15 mouse cellular contexts compared by ENCODE assay signal in the genomic region with DNA sequence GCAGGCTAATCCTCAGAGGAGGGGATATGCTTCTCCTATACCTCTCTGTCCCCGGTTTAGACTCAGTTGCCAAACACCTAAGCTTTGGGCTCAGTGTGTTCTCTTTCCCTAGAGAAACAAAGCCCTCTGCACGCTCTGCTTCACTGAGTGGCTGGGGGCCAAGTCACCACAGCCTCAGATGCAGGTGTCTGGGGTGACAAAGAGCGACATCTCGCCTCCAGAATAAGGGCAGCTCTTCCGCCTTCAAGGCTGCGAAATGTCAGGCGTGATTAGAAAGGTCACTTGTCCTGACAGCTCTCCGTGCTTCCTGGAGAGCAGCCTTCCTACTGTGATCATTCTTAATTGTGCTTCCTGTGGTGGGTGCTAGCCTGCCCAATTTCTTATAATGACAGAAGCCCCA. TPM values are rescaled to one million over a fixed set of nuclear protein-coding genes. Genes with fewer than 3 reads are reported as not detected.
DNase-seq lines count a peak whose midpoint lies in the region; ATAC-seq lines count a peak whose summit lies in the region.
"Had no signal": no experiment of that assay in that cellular context is flagged by ENCODE, and none has a peak within 500 bp of the region (broad histone marks: within the 10 kb centered on the region; RNA-seq: fewer than 3 reads in every experiment).

No protein-coding gene starts in this region.

- H3K4me3 ChIP-seq in hindbrain, embryonic 11.5 days (ENCODE audit: low read depth, low read length) = no peak overlapping the region
- H3K4me3 ChIP-seq in hindbrain, embryonic 12.5 days = no peak overlapping the region
- H3K4me3 ChIP-seq in midbrain, embryonic 14.5 days (replicated peaks; ENCODE audit: low read depth, low read length) = no peak overlapping the region
- H3K4me3 ChIP-seq: layer of hippocampus, adult 2 months had no signal

- peak; percentile 9 for DNase-seq in hindbrain, embryonic 11.5 days (ENCODE audit: low spot score)
- DNase-seq in MN1 (ENCODE audit: low spot score) = peak; percentile 56
- DNase-seq in embryo, embryonic 9.5 days (ENCODE audit: extremely low spot score) = peak; percentile 7
- peak; percentile 35 for DNase-seq in midbrain, embryonic 14.5 days
- DNase-seq in lung, adult 18-20 months = no peak
- no peak for DNase-seq in heart, postnatal 14 days
- DNase-seq: gastrocnemius, postnatal 36 days; heart, postnatal 36 days; kidney, adult 2 months had no signal

- ATAC-seq in hindbrain, embryonic 11.5 days (ENCODE audit: low FRiP score) = no peak
- ATAC-seq in hindbrain, embryonic 12.5 days (ENCODE audit: low FRiP score) = no peak
- no peak; the same call in 1 of the 2 replicates for ATAC-seq in midbrain, embryonic 14.5 days (ENCODE audit: low FRiP score, low TSS enrichment)
- no peak for ATAC-seq in megakaryocyte-erythroid progenitor cell, adult 5-6 weeks (replicated peaks; ENCODE audit: low FRiP score, low TSS enrichment, poor library complexity, severe bottlenecking)

- H3K4me1 ChIP-seq in hindbrain, embryonic 11.5 days (replicated peaks; ENCODE audit: control insufficient read depth, insufficient read depth, low read length) = no peaks in the 10 kb centered on the region
- peaks cover 6% of the 10 kb centered on the region for H3K4me1 ChIP-seq in hindbrain, embryonic 12.5 days
- peaks cover 4% of the 10 kb centered on the region for H3K4me1 ChIP-seq in midbrain, embryonic 14.5 days (ENCODE audit: control insufficient read depth, insufficient read depth, low read length)

- intact Hi-C loops in heart, postnatal 14 days (cut with DNase I) = no loop called here

- H3K9ac ChIP-seq in hindbrain, embryonic 11.5 days (ENCODE audit: low read depth, low read length) = no peak overlapping the region
- H3K9ac ChIP-seq in hindbrain, embryonic 12.5 days = no peak overlapping the region
- no peak overlapping the region for H3K9ac ChIP-seq in midbrain, embryonic 14.5 days (replicated peaks; ENCODE audit: low read length)

- no peak overlapping the region for H3K4me2 ChIP-seq in hindbrain, embryonic 11.5 days (replicated peaks; ENCODE audit: low read depth, low read length)
- no peak overlapping the region for H3K4me2 ChIP-seq in hindbrain, embryonic 12.5 days (replicated peaks)
- H3K4me2 ChIP-seq in midbrain, embryonic 14.5 days (ENCODE audit: low read length) = no peak overlapping the region

- WGBS in hindbrain, embryonic 11.5 days = 8% methylated on average over 8 of the region's 8 CpGs
- 7% methylated on average over 8 of the region's 8 CpGs for WGBS in hindbrain, embryonic 12.5 days
- WGBS in midbrain, embryonic 14.5 days = 4% methylated on average over 8 of the region's 8 CpGs

- H3K27me3 ChIP-seq in hindbrain, embryonic 11.5 days (ENCODE audit: control insufficient read depth, insufficient read depth, low read length) = no peaks in the 10 kb centered on the region
- no peaks in the 10 kb centered on the region for H3K27me3 ChIP-seq in hindbrain, embryonic 12.5 days
- no peaks in the 10 kb centered on the region for H3K27me3 ChIP-seq in midbrain, embryonic 14.5 days (ENCODE audit: control insufficient read depth, insufficient read depth, low read length)

- no peaks in the 10 kb centered on the region for H3K9me3 ChIP-seq in hindbrain, embryonic 11.5 days (ENCODE audit: control insufficient read depth, low read length)
- H3K9me3 ChIP-seq in hindbrain, embryonic 12.5 days (replicated peaks) = no peaks in the 10 kb centered on the region
- no peaks in the 10 kb centered on the region for H3K9me3 ChIP-seq in midbrain, embryonic 14.5 days (ENCODE audit: control insufficient read depth, low read length)

- no peak overlapping the region for H3K27ac ChIP-seq in hindbrain, embryonic 11.5 days (ENCODE audit: low read depth, low read length)
- no peak overlapping the region for H3K27ac ChIP-seq in hindbrain, embryonic 12.5 days
- no peak overlapping the region for H3K27ac ChIP-seq in midbrain, embryonic 14.5 days (replicated peaks; ENCODE audit: low read depth, low read length)
- H3K27ac ChIP-seq: layer of hippocampus, adult 2 months; stomach, postnatal 0 days had no signal

- H3K36me3 ChIP-seq in hindbrain, embryonic 11.5 days (ENCODE audit: control insufficient read depth, insufficient read depth, low read length) = no peaks in the 10 kb centered on the region
- H3K36me3 ChIP-seq in hindbrain, embryonic 12.5 days = no peaks in the 10 kb centered on the region
- H3K36me3 ChIP-seq in midbrain, embryonic 14.5 days (ENCODE audit: control insufficient read depth, insufficient read depth, low read length) = no peaks in the 10 kb centered on the region

RNA-seq across cellular contexts. Expression of gene March4, which starts 46.5 kb away (rescaled TPM):
- polyA plus RNA-seq in hindbrain, embryonic 11.5 days (2014; fragmentation: Nextera tagmentation; extraction: Ambion mirVana) = 1.1 and 1.5 TPM in 2 replicates
- polyA plus RNA-seq in hindbrain, embryonic 12.5 days (2016; fragmentation: Nextera tagmentation; extraction: Ambion mirVana) = 2.9 and 4.3 TPM in 2 replicates
- polyA plus RNA-seq in midbrain, embryonic 14.5 days (2014; fragmentation: Nextera tagmentation; extraction: Ambion mirVana) = 5.2 and 5.7 TPM in 2 replicates
- total RNA-seq in megakaryocyte-erythroid progenitor cell, adult 5-6 weeks (2014; fragmentation: Nextera tagmentation) = not detected in 2 replicates
- not detected in 2 replicates for total RNA-seq in megakaryocyte-erythroid progenitor cell, adult 5-6 weeks (2017)
- under 1 TPM in 1 of 2 experiments, not detected in 1; 0.07 TPM for total RNA-seq in heart, postnatal 14 days (2021)
- total RNA-seq: common myeloid progenitor, adult 5-6 weeks; heart, postnatal 36 days had no signal
- polyA plus RNA-seq: liver, embryonic 16.5 days had no signal

Comparison
In these comparisons a context has a peak if more than half of its experiments do, and no peak if none do; other contexts are left out.
1. DNase-seq: peak in hindbrain, embryonic 11.5 days (single experiment), MN1 (single experiment), embryo, embryonic 9.5 days (single experiment) and midbrain, embryonic 14.5 days (single experiment); none in lung, adult 18-20 months (0 of 2) and heart, postnatal 14 days (0 of 2).